Mouse (Mus musculus): ENCODE results near the gene Dnm2.
"Not testable (repeated sequence)": the region's sequence is repeated elsewhere in the genome, so short reads cannot be mapped to it uniquely, and the experiment has no call there.

The Dnm2 gene

DNA sequence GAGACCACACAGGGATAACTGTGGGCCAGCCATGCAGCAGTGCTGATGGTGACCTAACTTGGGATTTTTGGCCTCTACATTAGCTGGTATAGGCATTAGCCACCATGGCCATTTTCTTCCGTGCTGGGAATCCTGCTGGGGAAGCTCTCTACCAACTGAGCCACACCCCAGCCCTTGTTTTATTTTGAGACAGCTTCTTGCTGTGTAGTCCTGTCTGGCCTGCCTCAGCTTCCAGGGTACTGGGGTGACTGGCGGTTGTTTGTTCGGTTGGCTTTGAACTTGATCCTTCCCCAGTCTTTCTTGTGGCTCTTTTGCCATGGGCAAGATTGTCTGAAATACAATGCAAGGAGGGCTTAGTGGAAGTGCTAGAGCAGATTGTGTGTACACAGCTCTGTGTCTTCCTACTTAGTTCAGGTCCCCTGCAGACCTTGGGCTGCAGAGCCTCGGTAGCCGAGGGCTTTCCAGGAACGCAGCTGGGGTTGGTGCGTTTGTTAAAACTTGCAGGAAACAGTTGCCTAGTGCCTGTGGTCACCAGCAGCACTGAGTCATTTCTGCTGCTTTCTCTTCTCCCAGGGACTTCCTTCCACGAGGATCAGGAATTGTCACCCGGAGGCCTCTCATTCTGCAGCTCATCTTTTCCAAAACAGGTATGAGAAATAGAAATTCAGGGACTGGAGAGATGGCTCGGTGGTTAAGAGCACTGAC is 32.4 kb downstream of the Dnm2 start:
- peak; percentile 86 for DNase-seq (ENCODE audit: low read depth)

DNA sequence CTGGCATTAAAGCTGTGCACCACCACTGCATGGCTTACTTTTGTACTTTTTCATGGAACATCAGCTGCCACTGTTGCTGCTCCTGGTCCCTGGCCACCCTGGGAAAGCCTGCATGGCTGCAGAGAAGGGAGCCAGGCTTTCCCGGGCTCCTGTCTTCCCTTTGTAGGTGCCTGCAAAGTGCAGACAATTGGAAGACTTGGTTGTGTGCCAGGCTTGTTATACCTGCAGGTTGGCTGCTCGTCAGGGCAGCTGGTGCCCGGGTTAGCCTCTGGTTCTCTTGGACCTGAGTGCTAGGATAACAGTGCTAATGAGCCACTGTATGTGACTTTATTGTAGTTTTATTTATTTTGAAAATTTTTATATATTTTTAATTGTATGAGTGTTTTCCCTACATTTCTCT is 34.1 kb downstream of the Dnm2 start:
- no peak for DNase-seq (ENCODE audit: low read depth)

DNA sequence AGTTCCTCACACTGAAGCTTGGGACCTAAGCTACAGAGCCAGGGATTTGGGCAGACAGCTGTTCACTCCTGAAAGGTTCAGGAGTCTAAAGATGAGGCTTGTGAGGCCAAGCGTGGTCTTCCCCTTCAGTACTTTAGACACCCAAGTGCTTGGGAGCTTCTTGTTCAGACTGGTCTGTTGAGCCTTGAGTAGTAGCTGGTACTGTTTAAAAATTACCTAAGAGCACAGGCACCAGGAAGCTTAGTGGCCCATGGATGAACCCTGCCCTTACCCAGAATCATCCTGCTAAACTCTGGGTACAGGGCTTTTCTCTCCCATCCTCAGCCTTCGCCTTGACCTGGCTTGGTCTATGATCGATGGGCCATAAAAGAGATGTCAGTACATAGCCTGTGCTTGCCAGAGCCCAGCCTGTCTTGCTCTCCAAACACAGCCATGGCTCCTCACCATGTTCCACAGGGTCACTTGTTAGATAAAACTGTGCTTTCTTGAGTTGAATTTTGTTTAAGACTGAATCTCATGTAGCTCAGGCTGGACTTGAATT is 35.8 kb downstream of the Dnm2 start:
- DNase-seq (ENCODE audit: low read depth) = no peak

DNA sequence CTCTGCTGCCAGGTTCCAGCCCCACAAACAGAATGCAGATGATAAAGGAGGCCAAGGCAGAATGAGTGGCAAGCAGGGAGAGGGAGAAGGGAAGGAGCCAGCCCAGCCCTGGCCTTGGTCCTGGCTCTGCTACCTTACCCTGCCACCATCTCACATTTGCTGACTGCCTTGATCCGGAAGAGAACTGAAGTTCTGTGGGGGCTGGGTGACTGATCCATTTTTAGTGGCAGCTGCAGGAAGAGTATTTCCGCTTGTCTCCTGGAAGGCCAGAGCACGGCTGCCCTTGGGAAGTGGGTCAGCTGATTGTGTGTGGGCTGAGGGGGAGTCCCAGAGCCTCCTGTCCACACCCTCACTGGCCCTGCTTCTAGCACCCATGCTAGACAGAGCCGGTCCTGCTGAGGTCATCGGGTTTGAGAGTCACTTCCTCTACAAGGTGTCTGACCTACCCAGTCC is 38.5 kb downstream of the Dnm2 start:
- peak; percentile 73 for DNase-seq (ENCODE audit: low read depth)

DNA sequence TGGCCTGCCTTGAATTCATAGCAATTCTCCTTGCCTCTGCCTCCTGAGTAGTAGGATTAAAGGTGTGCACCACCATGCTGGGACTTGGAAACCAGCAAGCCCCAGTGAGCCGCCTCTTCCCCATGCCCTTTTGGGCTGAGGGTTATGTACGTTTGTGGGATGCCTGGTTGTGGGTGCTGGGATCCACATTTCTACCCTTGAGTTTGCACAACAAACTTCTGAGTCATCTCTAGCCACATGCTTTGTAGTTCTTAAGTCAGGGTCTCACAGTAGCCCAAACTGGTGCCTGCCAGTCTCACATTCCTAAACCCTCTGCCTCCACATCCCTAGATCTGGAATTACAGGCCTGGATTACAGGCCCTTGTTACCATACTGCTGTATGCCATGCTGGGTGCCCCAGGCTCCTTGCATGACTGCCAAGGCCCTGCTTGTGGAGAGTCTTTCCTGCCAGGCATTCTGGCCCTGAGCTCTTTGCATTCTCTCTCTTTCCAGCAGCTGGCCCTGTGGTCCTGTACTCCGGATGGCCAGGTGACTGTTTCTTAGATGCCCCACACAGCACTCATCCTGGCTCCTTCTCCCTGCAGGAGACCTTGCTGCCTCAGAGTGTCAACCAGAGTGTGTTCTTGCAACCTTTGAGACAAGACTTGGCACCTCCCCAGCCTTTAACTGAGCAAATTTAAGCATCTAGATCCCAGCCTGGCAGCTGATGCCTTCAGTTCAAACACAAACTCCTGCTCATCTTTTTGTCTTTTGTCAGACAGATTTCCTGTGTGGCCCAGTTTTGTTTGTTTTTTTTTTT is 39.3 kb downstream of the Dnm2 start:
- DNase-seq (ENCODE audit: low read depth) = peak; percentile 82

DNA sequence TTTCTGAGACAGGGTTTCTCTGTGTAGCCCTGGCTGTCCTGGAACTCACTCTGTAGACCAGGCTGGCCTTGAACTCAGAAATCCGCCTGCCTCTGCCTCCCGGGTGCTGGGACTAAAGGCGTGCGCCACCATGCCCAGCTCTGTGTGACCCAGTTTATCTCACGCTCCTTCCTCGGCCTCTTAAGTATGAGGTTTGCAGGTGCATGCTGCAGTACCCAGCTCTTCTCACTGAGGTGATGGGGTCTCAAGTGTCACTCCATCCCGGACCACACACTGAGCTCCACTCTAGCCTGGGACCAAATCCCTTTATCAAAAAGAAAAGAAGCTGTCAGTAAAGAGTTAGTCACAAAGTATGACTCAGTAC is 39.8 kb downstream of the Dnm2 start:
- not testable (repeated sequence) for DNase-seq (ENCODE audit: low read depth)

DNA sequence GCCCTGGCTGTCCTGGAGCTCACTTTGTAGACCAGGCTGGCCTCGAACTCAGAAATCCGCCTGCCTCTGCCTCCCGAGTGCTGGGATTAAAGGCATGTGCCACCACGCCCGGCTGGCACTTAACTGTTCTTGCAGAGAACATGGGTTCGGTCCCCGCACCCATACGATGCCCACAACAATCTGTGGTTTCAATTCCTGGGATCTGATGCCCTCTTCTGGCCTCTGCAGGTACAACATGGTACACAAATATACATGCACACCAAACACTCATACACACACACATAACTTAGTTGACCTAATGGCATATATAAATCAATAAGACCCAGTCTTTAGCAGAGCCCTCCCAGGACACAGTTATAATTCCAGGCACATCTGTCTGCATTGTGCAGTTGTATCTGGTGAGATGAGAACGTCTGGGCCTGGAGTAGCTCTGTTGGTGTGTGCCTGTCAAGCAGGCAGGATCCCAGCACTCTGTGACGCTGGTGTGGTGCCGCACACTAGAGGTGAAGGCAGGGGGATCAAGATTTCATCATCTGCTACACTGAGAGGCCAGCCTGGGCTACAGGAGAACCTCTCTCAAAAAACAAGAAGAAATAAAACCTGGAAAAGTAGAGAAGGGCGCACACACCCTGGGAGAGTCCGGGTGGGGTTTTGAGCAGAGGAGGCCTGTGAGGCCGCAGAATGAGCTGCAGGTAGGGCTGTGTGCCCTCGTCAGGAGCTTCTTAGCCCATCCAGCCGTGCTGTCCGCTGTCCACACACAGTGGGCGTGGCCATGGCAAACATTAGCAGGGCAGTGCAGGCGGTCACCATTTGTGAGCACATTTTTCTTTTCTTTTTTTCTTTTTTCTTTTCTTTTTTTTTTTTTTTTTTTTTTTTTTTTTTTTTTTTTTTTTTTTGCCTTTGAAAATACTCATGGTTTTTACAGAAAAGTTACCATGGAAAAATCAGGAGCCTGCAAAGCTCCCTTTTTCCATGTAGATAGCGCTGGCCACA is 44.6 kb downstream of the Dnm2 start:
- DNase-seq (ENCODE audit: low read depth) = peak; percentile 75

DNA sequence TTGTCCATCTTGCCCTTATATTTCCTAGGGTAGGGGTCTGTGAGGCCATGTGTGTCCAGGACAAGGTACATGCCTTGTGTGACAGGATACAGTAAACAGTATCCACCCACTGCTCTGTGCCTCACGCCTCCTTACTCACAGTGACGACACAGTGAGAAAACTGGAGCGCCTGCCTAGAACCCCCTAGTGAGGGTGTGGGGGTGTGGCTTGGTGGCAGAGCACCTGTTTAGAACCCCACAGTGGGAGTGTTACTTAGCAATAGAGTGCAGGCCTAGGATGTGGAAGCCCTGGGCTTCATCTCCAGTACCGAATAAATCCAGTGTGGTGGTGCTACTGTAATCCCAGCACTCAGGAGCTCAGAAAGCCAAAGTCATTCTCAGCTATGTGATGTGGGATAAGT is 48.2 kb downstream of the Dnm2 start:
- no peak for DNase-seq (ENCODE audit: low read depth)

DNA sequence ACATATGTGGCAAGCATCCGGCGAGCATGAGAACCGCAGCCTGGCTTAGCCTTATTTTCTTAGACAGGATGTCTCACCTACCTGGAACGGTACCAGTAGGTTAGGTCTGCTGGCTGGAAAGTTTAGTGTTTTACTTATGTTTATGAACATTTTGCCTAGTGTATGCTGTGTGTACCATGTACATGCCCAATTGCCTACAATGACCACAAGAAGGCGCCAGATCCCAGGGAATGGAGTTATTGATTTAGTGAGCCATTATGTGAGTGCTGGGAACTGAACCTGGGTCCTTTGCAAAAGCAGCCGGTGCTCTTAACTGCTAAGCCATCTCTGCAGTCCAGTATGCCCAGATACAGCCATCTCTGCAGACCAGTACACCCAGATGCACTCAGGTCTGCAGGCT is 53.0 kb downstream of the Dnm2 start:
- no peak for DNase-seq (ENCODE audit: low read depth)

DNA sequence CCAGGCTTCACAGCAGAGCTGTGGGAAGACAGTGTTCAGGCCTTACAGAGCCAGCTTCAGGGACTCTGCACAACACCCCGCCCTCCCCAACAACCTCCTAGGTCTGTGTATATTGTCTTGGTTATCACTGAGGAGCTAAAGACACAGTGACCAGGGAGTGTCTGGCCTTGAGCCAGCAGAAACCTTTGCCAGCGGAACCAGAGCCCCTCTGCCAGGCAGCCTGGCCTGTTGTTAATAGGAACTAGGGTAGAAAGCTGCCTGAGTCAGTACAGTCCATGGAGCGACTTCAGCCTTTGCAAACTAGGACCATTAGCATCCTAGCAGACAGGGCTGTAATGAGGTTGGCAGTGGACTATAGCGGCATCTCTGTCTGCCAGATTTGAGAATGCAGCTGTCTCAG is 59.4 kb downstream of the Dnm2 start:
- no peak for DNase-seq (ENCODE audit: low read depth)

DNA sequence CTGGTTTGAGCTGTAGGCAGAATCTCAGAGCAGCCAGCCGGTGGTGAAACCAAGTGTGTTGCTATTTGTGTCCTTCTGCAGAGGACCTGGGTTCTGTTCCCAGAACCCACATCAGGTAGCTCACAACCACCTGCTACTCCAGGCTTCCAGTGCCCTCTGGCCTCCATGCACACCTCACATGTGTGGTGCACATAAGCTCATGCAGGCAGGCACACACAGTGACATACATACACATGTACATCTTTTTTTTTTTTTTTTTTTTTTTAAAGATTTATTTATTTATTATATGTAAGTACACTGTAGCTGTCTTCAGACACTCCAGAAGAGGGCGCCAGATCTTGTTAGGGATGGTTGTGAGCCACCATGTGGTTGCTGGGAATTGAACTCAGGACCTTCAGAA is 63.5 kb downstream of the Dnm2 start:
- DNase-seq (ENCODE audit: low read depth) = not testable (repeated sequence)

DNA sequence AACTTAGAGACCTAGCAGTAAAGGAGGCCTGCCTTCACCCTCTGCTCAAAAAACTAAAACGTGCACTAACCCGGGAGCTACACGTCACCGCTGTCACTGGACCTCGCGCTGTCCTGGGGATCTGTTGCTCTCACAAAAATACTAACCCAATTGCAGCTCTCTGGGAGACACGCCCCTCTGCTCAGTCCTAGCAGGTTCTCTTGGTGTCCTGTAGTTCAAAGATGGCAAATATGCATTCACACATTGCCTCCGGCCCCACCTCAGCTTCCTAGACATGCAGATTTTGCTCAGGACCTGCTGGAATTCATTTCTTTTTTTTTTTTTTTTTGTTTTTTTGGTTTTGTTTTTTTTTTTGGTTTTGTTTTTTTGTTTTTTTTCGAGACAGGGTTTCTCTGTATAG is 66.0 kb downstream of the Dnm2 start:
- no peak for DNase-seq (ENCODE audit: low read depth)

DNA sequence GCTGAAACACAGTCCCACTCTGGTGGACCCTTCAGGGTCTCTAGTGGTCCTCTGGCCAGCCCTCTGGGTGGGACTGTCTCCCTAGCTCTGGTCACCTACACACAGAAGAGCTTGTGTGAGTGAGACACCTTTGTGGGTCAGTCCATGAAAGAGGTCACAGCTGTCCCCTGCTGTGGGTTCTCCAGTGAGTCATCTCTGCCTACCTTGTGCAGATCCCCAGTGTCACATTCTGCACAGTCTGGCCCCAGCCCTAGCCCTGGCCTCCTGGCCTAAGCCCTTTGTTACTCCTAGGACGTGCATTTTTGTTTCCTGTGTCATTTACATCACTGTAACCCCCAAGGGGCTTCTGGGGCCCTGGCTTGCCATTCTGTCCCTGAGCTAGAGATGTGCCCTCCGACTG is 69.2 kb downstream of the Dnm2 start:
- no peak for DNase-seq (ENCODE audit: low read depth)

DNA sequence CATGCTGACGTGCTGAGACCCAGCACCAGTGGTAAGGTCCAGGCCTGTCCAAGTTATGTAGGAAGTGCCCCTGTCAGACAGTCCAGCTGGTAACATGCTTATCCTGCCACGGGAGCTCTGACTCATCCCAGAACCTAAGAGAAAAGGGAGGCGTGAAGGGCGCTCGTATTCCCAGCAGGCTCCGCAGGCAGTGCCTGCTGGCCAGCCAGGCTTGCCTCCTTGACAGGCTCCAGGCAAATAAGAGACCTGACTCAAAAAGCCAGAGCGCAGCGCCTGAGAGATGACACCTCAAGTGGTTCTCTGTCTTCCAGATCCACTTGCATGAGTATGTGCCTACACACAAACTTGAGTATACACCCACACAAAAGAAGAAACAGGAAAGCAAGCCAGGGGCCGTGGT is 70.0 kb downstream of the Dnm2 start:
- no peak for DNase-seq (ENCODE audit: low read depth)

DNA sequence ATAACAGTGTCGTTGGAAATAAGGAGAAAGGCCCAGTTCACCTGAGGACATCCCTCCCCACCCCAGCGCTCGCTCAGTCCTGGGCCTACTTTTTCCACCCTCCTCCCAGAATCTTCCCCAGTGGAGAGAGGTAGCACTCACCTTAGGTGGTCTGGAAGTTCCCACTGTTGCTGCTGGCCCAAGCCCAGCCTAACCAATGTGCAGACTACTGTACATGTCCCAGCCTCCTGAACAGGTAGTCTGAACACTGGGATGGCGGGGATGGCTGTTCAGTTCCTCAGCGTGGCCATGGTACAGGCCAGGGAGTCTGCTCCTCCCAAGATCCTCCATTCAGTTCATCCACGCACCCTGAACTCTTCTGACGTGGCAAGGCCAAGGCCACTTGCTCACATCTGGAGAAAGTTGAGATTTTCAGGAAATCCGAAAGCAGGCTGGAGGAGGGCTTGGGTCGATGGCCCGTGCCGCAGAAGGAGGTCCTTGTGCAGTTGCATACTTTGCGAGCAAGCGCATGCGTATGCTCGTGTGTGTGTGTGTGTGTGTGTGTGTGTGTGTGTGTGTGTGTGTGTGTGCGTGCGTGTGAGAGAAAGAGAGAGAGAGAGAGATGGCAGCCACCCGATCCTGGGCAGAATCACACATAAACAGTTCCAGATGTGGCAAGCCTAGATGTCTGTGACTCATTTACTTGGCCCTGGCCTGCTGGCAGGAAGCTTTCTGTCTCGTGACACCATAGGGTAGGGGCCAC is 71.8 kb downstream of the Dnm2 start:
- DNase-seq (ENCODE audit: low read depth) = peak; percentile 32

DNA sequence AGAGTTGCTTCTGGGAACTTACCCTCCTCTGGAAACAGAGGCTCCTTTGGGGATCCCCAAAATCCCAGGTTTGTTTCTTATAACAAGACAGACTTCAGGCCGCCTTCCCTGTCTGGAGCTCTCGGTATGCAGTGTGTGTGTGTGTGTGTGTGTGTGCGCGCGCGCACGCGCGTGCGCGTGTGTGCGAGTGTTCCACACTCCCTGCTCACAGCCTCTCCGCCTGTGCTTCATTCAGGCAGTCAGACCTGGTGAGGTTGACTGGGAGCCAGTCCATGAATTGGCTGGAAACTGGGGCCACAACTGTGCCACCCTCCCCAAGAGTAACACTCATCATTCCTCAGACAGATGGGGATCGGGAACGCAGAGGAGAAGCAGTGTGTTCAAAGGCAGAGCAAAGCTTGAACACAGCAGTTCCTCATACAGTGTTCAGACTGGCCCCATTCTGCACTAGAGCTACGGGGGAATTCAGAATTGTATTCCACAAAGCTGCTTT is 72.4 kb downstream of the Dnm2 start:
- no peak for DNase-seq (ENCODE audit: low read depth)

DNA sequence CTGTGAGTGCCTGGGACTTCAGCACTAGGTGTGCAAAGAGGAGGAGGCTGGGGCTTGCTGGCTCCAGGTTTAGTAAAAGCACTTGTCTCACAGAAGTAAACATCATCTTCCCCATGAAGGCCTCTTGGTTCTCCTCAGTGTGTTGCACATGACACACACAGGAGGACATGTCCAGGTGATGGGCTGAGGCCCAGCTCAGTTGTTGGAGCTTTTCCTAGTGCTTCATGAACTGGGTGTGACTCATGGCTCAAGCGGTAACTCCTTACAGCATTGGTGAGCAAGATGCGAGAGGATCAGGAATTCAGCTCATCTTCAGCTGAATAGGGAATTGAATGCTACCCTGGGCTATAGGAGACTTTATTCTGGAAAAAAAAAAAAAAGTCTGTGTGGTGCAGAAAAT is 73.0 kb downstream of the Dnm2 start:
- DNase-seq (ENCODE audit: low read depth) = no peak

DNA sequence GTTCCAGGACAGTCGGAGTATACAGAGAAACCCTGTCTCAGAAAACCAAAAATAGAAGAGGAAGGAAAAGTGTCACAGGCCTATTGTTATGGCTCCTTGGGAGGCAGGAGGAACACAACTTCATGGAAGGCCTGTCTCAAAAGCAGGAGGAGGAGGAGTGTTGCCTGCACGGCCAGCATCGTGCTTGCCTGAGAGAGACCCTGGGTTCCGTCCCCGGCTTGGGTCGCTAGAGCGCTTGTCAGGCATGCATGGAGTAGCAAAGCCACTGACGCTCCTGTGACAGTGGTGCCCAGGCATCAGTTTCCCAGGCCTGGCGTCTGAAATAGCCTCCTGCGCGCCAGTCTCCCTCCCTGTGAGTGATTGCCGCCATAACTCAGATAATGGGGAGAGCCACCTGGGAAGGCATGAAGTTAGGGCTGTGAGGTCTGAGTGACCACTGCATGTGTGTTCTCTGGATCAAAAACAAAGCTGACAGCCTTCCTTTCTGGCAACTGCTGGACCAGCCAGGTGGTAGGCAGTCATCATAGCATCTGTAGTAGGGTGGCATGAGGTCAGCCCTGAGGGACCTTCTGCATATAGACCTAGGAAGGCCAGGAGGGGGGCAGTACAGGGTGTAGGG is 73.7 kb downstream of the Dnm2 start:
- DNase-seq (ENCODE audit: low read depth) = no peak

DNA sequence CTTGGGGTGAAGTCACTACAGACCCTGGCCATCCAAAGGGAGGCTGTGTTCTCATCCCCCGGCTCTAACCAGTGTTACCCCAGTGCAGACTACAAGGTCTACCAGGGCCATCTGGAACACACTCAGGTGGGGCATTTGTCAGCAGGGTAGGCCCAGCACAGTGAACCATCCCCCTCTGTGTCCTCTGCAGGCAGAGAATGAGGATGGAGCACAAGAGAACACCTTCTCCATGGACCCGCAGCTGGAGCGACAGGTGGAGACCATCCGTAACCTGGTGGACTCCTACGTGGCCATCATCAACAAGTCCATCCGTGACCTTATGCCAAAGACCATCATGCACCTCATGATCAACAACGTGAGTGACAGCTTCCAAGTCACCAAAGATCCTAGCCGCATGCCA is 78.6 kb downstream of the Dnm2 start:
- no peak for DNase-seq (ENCODE audit: low read depth)

DNA sequence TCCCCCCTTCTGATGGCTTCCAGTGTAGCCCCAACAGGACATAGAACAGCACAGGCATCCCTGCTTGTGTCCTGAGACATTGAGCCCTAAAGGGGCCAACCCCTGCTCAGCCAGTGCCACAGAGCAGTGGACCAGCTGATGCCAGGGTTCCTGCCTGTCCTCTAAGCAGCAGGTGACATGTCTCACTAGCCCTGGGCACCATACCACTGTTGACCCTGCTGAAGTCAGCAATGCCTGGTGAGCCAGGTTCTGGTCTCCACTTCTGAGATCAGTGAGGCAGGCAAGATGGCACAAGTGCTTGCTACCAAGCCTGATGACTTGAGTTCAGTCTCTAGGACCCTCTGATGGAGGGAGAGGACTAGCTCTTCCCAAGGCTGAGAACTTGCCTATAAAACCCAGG is 81.1 kb downstream of the Dnm2 start:
- DNase-seq (ENCODE audit: low read depth) = no peak

Data from 416B (cell line).